In the genomic region with DNA sequence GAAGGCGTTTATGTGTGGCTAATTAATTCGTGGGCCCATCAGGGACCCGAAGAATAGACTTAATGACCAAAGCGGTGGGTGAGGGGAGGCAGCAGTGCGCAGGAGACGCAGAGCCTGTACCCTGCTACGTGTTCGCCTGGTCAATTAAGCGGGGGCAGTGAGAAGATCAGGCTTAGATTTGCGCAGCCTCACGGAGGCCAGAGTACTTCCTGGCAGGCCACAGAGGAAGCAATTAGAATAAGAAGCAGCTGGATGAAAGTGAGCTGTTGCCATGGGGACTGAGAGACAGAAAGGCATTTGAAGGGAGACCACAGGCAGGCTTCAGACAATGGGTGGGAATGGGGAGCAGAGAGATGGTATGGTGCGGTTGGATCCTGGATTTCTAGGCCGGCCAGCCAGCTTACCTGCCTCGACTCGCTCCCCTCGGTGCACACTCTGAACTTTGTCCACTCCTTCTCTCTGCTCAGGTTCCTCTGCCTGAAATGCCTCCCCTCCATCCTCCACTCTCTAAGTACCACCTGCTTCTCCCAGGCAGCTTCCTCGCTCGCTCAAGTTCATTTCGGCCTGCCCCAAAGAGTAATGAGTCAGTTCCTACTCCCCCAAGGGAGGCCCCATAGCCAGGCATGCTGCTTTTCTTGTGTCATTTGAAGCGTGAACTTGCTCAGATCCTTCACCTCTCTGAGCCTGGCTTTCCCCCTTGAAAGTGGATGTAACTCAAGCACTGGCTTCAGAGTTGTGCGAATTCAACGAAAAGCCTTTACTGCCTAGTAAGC, we compare ENCODE assay signal across 7 mouse cellular contexts. TPM values are rescaled to one million over a fixed set of nuclear protein-coding genes. Genes with fewer than 3 reads are reported as not detected.
DNase-seq lines count a peak whose midpoint lies in the region; ATAC-seq and TF ChIP-seq lines count a peak whose summit lies in the region.
"Not testable (repeated sequence)": the region's sequence is repeated elsewhere in the genome, so short reads cannot be mapped to it uniquely, and the experiment has no call there.

No protein-coding gene starts in this region.

- not testable (repeated sequence) for TF ChIP-seq EP300 in lung, postnatal 0 days (IDR thresholded peaks at IDR 0.05)

- not testable (repeated sequence) for H3K9ac ChIP-seq in embryonic facial prominence, embryonic 12.5 days; intestine, postnatal 0 days (ENCODE audit: low read depth, low read length); limb, embryonic 14.5 days (ENCODE audit: low read depth, low read length, severe bottlenecking); lung, postnatal 0 days (replicated peaks; ENCODE audit: low read depth); neural tube, embryonic 12.5 days

- H3K9me3 ChIP-seq in embryonic facial prominence, embryonic 12.5 days; hindbrain, embryonic 10.5 days; intestine, postnatal 0 days (ENCODE audit: control insufficient read depth); limb, embryonic 14.5 days (ENCODE audit: control insufficient read depth, low read length); lung, postnatal 0 days (ENCODE audit: low read length); neural tube, embryonic 12.5 days: not testable (repeated sequence)

- H3K36me3 ChIP-seq in embryonic facial prominence, embryonic 12.5 days; hindbrain, embryonic 10.5 days; intestine, postnatal 0 days (ENCODE audit: control insufficient read depth, insufficient read depth); limb, embryonic 14.5 days (ENCODE audit: control insufficient read depth, insufficient read depth, low read length); lung, postnatal 0 days (ENCODE audit: insufficient read depth, low read length); neural tube, embryonic 12.5 days: not testable (repeated sequence)

- peak; percentile 86 for ATAC-seq in embryonic facial prominence, embryonic 12.5 days (ENCODE audit: insufficient number of reproducible peaks, insufficient read depth, low FRiP score, low TSS enrichment)
- peak; percentile 48 for ATAC-seq in frontal cortex, adult (ENCODE audit: low TSS enrichment)
- ATAC-seq in intestine, postnatal 0 days, result peak; percentile 56
- ATAC-seq in limb, embryonic 14.5 days (ENCODE audit: low FRiP score, low read depth), result peak; percentile 75
- ATAC-seq in lung, postnatal 0 days, result peak; percentile 64
- ATAC-seq in neural tube, embryonic 12.5 days (ENCODE audit: low FRiP score, low read depth), result peak; percentile 95

- H3K4me2 ChIP-seq in embryonic facial prominence, embryonic 12.5 days (replicated peaks), result peak overlapping the region; percentile 50
- peak overlapping the region; percentile 69 for H3K4me2 ChIP-seq in intestine, postnatal 0 days (replicated peaks; ENCODE audit: low read depth)
- peak overlapping the region; percentile 53 for H3K4me2 ChIP-seq in limb, embryonic 14.5 days (replicated peaks; ENCODE audit: low read depth, low read length, severe bottlenecking)
- peak overlapping the region; percentile 64 for H3K4me2 ChIP-seq in lung, postnatal 0 days (replicated peaks; ENCODE audit: low read depth, low read length)
- H3K4me2 ChIP-seq in neural tube, embryonic 12.5 days (replicated peaks), result peak overlapping the region; percentile 63

- not testable (repeated sequence) for DNase-seq in hindbrain, embryonic 10.5 days (ENCODE audit: low spot score); limb, embryonic 14.5 days (ENCODE audit: low spot score); lung, postnatal 0 days (ENCODE audit: low spot score)

- peak overlapping the region; percentile 50 for H3K4me3 ChIP-seq in embryonic facial prominence, embryonic 12.5 days
- H3K4me3 ChIP-seq in hindbrain, embryonic 10.5 days, result peak overlapping the region; percentile 63
- peak overlapping the region; percentile 48 for H3K4me3 ChIP-seq in intestine, postnatal 0 days (ENCODE audit: low read depth, low read length)
- peak overlapping the region; percentile 55 for H3K4me3 ChIP-seq in limb, embryonic 14.5 days (replicated peaks; ENCODE audit: low read length)
- peak overlapping the region; percentile 45 for H3K4me3 ChIP-seq in lung, postnatal 0 days (ENCODE audit: low read depth, low read length)
- not testable (repeated sequence) for H3K4me3 ChIP-seq in neural tube, embryonic 12.5 days

- not testable (repeated sequence) for TF ChIP-seq POLR2A in limb, embryonic 14.5 days (IDR thresholded peaks at IDR 0.05; ENCODE audit: borderline replicate concordance, extremely low read depth, insufficient read depth, insufficient read length)

- not testable (repeated sequence) for TF ChIP-seq CTCF in intestine, postnatal 0 days (IDR thresholded peaks at IDR 0.05; ENCODE audit: low read depth); lung, postnatal 0 days (IDR thresholded peaks at IDR 0.05)

- whole genome bisulfite sequencing in embryonic facial prominence, embryonic 12.5 days, result 26% methylated on average over 5 of the region's 22 CpGs
- WGBS in hindbrain, embryonic 10.5 days, result 25% methylated on average over 7 of the region's 22 CpGs
- WGBS in intestine, postnatal 0 days, result 21% methylated on average over 7 of the region's 22 CpGs
- WGBS in limb, embryonic 14.5 days, result 9% methylated on average over 7 of the region's 22 CpGs
- 18% methylated on average over 6 of the region's 22 CpGs for WGBS in lung, postnatal 0 days
- 16% methylated on average over 8 of the region's 22 CpGs for WGBS in neural tube, embryonic 12.5 days

- H3K27me3 ChIP-seq in embryonic facial prominence, embryonic 12.5 days, result peaks cover 11% of the 10 kb centered on the region; the same call in 1 of the 2 replicates
- H3K27me3 ChIP-seq in hindbrain, embryonic 10.5 days (ENCODE audit: insufficient read depth, poor library complexity, severe bottlenecking), result peaks cover 22% of the 10 kb centered on the region
- not testable (repeated sequence) for H3K27me3 ChIP-seq in intestine, postnatal 0 days (replicated peaks; ENCODE audit: control insufficient read depth, insufficient read depth, low read length); limb, embryonic 14.5 days (ENCODE audit: control insufficient read depth, insufficient read depth, low read length); lung, postnatal 0 days (replicated peaks; ENCODE audit: insufficient read depth, low read length); neural tube, embryonic 12.5 days (replicated peaks)

- H3K27ac ChIP-seq in embryonic facial prominence, embryonic 12.5 days, result peak overlapping the region; percentile 91
- H3K27ac ChIP-seq in hindbrain, embryonic 10.5 days, result peak overlapping the region; percentile 93
- not testable (repeated sequence) for H3K27ac ChIP-seq in intestine, postnatal 0 days (ENCODE audit: low read depth, low read length); limb, embryonic 14.5 days (replicated peaks; ENCODE audit: low read depth, low read length); lung, postnatal 0 days (ENCODE audit: low read length)
- peak overlapping the region; percentile 83; the same call in 1 of the 2 replicates for H3K27ac ChIP-seq in neural tube, embryonic 12.5 days

- not testable (repeated sequence) for H3K4me1 ChIP-seq in embryonic facial prominence, embryonic 12.5 days; hindbrain, embryonic 10.5 days (replicated peaks); intestine, postnatal 0 days (replicated peaks; ENCODE audit: control insufficient read depth, insufficient read depth, low read length); limb, embryonic 14.5 days (ENCODE audit: control insufficient read depth, insufficient read depth, low read length); lung, postnatal 0 days (ENCODE audit: insufficient read depth, low read depth, low read length); neural tube, embryonic 12.5 days

RNA-seq across cellular contexts. Expression of gene Mageh1, which starts 0.8 kb away (rescaled TPM):
- 58.7 and 62.9 TPM in 2 replicates for polyA plus RNA-seq in embryonic facial prominence, embryonic 12.5 days (2016; fragmentation: Nextera tagmentation; extraction: Ambion mirVana)
- 79.9 and 89.2 TPM in 2 replicates for polyA plus RNA-seq in hindbrain, embryonic 10.5 days (2016; fragmentation: Nextera tagmentation; extraction: Ambion mirVana)
- polyA plus RNA-seq in intestine, postnatal 0 days (2015; fragmentation: Nextera tagmentation; extraction: Ambion mirVana), result 22.4 and 23.8 TPM in 2 replicates
- 50.3 and 57.2 TPM in 2 replicates for polyA plus RNA-seq in limb, embryonic 14.5 days (2012; rRNA removed)
- 64.9 and 72.3 TPM in 2 replicates for polyA plus RNA-seq in limb, embryonic 14.5 days (2014; fragmentation: Nextera tagmentation; extraction: Ambion mirVana)
- 43.6 and 45.3 TPM in 2 replicates for polyA plus RNA-seq in lung, postnatal 0 days (2015; fragmentation: Nextera tagmentation; extraction: Ambion mirVana)
- polyA plus RNA-seq in neural tube, embryonic 12.5 days (2016; fragmentation: Nextera tagmentation; extraction: Ambion mirVana), result 65.9 and 79.0 TPM in 2 replicates

RNA-seq across cellular contexts. Expression of gene Usp51, which starts 31.9 kb away (rescaled TPM):
- 2.3 and 2.7 TPM in 2 replicates for polyA plus RNA-seq in embryonic facial prominence, embryonic 12.5 days (2016; fragmentation: Nextera tagmentation; extraction: Ambion mirVana)
- 3.8 and 5.0 TPM in 2 replicates for polyA plus RNA-seq in hindbrain, embryonic 10.5 days (2016; fragmentation: Nextera tagmentation; extraction: Ambion mirVana)
- 0.20 and 0.43 TPM in 2 replicates for polyA plus RNA-seq in intestine, postnatal 0 days (2015; fragmentation: Nextera tagmentation; extraction: Ambion mirVana)
- 1.1 TPM in 2 replicates for polyA plus RNA-seq in limb, embryonic 14.5 days (2012; rRNA removed)
- 1.5 and 2.1 TPM in 2 replicates for polyA plus RNA-seq in limb, embryonic 14.5 days (2014; fragmentation: Nextera tagmentation; extraction: Ambion mirVana)
- 0.17 and 0.21 TPM in 2 replicates for polyA plus RNA-seq in lung, postnatal 0 days (2015; fragmentation: Nextera tagmentation; extraction: Ambion mirVana)
- polyA plus RNA-seq in neural tube, embryonic 12.5 days (2016; fragmentation: Nextera tagmentation; extraction: Ambion mirVana), result 2.4 and 2.5 TPM in 2 replicates
